Mouse (Mus musculus) erythroblast, embryonic 14.5 days (primary cell): ENCODE measurements around the gene Wdr18.

Experiments
- GATA1 ChIP-seq: IDR thresholded peaks from 2 replicates; pipeline ENCODE4 v1.6.1; 2012; ENCODE audit warnings: low read length, inconsistent platforms, mixed read lengths
- TAL1 ChIP-seq: IDR thresholded peaks from 3 replicates; pipeline ENCODE4 v1.6.1; 2012; ENCODE audit warnings: low read length, inconsistent platforms, mixed read lengths

DNA sequence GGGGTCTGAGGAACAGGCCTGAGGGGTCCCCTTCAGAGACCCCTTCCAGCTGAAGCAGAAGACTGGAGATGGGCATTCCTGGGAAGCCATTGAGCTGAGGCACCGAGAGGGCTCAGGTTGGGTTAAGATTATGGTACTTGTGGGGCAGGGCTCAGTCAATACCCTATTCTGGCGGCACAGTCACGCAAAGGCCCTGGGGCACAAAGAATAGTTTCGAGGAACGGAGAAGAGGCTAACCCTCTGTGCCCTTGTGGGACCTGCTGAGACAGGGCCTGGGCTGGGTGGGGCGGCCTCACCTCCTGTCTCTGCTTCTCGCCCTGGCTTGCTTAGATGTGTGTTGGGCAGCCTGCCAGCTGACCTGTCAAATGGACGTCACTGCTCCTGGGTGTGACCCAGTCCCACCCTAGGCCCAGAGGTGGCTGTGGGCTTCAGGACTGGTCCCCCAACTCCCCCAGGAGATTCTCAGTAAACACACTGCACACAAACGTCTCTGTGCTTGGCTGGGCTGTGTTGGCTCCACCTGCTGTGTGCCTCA lies 26.7 kb upstream of the Wdr18 start:
- no peak for TF ChIP-seq GATA1
- TF ChIP-seq TAL1 = no peak
